Mouse (Mus musculus): ENCODE results near the gene Abcf3. TPM values are rescaled to one million over a fixed set of nuclear protein-coding genes. Genes with fewer than 3 reads are reported as not detected.

The Abcf3 gene
- polyA plus RNA-seq, 1 experiment from 2014 or later = 19.8 TPM

DNA sequence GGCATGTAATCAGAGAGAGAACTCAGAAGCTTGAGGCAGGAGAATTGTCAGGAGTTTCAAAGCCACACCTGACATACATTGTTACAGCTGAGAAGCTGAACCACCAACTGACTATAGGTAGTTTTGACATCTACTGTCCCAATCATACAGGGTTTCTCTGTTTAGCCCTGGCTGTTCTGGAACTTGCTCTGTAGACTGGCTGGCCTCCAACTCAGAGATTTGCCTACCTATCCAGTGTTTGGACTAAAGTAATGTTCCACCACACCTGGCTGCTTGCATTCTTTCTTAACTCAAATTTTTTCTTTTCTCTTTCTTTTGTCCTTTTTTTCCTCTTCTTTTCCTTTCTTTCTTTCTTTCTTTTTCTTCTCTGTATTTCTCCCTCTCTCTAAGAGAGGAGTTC lies 32.3 kb upstream of the Abcf3 start:
- H3K4me3 ChIP-seq (ENCODE audit: low read depth, low read length) = peak overlapping the region; percentile 91
- no peak for ATAC-seq

DNA sequence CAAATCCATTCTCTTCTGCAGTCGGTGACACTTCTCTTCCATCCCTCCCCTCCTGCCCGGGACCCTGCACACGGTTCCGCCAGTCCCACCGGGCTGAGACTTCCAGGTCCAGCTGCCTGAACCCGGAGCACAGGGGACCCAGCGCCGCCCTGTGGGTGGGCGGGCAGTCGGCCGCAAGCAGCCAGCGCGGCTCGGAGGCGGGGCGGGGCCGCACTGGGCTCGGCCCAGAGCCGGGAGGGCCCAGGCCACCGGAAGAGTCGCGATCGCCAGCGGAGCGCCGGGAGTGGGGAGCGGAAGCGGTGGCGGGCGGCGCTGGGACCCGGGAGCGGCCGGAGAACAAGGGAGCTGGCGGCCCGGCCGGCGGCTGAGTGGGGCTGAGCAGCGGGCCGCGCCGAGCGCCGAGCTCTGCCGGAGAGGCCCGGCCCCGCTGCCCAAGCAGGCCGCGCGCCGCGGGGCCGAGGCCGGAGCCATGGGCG lies 31.6 kb upstream of the Abcf3 start, which contains the start of gene Dvl3:
Gene Dvl3 (plus strand): TSS at position 257 of the 476 bp plus-strand sequence.
- Histone ChIP-seq H3K4me3 (ENCODE audit: low read depth, low read length) (peak within 1 kb of the TSS; percentile 91), H3K27me3 (ENCODE audit: insufficient read depth, low read length) (no peaks in the 10 kb centered on the region), H3K36me3 (replicated peaks; ENCODE audit: insufficient read depth, low read length) (peaks cover 2% of the 10 kb centered on the region; the same call in 1 of the 2 replicates), H3K27ac (ENCODE audit: low read depth) (peak within 1 kb of the TSS; percentile 88), H3K9me3 (ENCODE audit: low read length) (no peaks in the 10 kb centered on the region), H3K9ac (replicated peaks) (peak within 1 kb of the TSS; percentile 95), H3K4me2 (ENCODE audit: low read depth, low read length) (peak within 1 kb of the TSS; percentile 81), H3K4me1 (ENCODE audit: insufficient read depth) (peaks cover 16% of the 10 kb centered on the region)
- WGBS (ENCODE audit: insufficient replicate concordance) = 1% methylated on average over 50 of the region's 55 CpGs
- ATAC-seq (peak; percentile 96), DNase-seq (peak; percentile 93)
- peak; percentile 60 for TF ChIP-seq CTCF (IDR thresholded peaks at IDR 0.05; ENCODE audit: low read depth)
- no peak for TF ChIP-seq EP300 (IDR thresholded peaks at IDR 0.05; ENCODE audit: low read depth)

More for the DNA sequence above, 32.3 kb upstream of the Abcf3 start:
- no peak for DNase-seq
- Histone ChIP-seq H3K9ac (replicated peaks) (peak overlapping the region; percentile 95), H3K27ac (ENCODE audit: low read depth) (peak overlapping the region; percentile 88), H3K27me3 (ENCODE audit: insufficient read depth, low read length) (no peaks in the 10 kb centered on the region), H3K4me1 (ENCODE audit: insufficient read depth) (peaks cover 16% of the 10 kb centered on the region), H3K4me2 (ENCODE audit: low read depth, low read length) (peak overlapping the region; percentile 81), H3K36me3 (replicated peaks; ENCODE audit: insufficient read depth, low read length) (peaks cover 6% of the 10 kb centered on the region; the same call in 1 of the 2 replicates), H3K9me3 (ENCODE audit: low read length) (no peaks in the 10 kb centered on the region)
- TF ChIP-seq CTCF (IDR thresholded peaks at IDR 0.05; ENCODE audit: low read depth) (no peak), EP300 (IDR thresholded peaks at IDR 0.05; ENCODE audit: low read depth) (no peak)

DNA sequence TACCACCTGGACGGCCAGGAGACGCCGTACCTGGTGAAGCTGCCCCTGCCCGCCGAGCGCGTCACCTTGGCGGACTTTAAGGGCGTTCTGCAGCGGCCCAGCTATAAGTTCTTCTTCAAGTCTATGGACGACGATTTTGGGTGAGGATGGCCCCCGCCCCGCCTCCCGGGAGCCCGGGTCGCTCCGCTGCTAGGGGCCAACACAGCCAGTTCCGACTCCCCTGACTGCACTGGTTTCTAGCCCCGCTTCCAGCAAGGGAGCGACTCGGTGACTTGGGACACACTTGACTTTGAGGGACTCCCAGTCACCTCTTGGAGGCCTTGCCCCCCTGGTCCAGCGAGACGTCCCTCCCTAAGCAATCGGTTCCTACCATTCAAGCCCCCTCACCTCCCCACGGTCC lies 31.2 kb upstream of the Abcf3 start:
- no peaks in the 10 kb centered on the region for H3K27me3 ChIP-seq (ENCODE audit: insufficient read depth, low read length)
- H3K36me3 ChIP-seq (replicated peaks; ENCODE audit: insufficient read depth, low read length) = peaks cover 5% of the 10 kb centered on the region; the same call in 1 of the 2 replicates
- no peak for DNase-seq
- no peaks in the 10 kb centered on the region for H3K9me3 ChIP-seq (ENCODE audit: low read length)
- peak overlapping the region; percentile 81 for H3K4me2 ChIP-seq (ENCODE audit: low read depth, low read length)
- H3K4me1 ChIP-seq (ENCODE audit: insufficient read depth) = peaks cover 16% of the 10 kb centered on the region
- peak overlapping the region; percentile 95 for H3K9ac ChIP-seq (replicated peaks)
- TF ChIP-seq CTCF (IDR thresholded peaks at IDR 0.05; ENCODE audit: low read depth) = no peak
- TF ChIP-seq EP300 (IDR thresholded peaks at IDR 0.05; ENCODE audit: low read depth) = no peak
- peak; percentile 31 for ATAC-seq
- WGBS (ENCODE audit: insufficient replicate concordance) = 2% methylated on average over 26 of the region's 26 CpGs
- peak overlapping the region; percentile 91 for H3K4me3 ChIP-seq (ENCODE audit: low read depth, low read length)
- H3K27ac ChIP-seq (ENCODE audit: low read depth) = peak overlapping the region; percentile 88

DNA sequence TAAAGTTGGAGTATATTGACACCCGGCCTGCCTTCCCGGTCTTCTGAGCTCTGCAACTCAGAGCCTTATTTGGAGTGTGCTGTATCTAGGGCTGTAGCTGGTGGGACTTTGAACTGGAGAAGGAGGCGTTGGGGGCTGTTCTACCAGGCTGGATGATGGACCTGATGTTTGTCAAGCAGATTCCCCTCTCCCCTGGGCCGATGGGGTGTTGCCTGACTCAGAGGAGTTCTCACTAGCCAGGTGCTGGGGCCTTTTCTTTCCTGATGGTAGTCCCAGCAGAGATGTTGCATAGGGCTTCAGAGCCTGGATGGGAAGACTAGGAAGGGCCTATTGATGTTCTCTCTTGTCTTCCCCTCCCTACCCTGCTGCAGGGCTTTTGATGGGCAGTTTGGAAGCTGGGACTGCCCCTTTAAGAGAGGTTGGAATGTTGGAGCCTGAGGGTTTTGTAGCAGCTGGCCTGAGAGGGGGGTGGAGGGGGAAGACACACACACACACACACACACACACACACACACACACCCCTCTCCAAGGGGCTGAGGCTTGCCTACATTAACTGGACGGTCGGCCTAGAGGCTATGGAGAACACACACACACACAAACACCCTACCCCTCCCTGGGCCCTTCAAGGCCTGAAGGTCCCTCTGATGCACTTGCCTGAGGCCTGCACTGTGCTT lies 30.5 kb upstream of the Abcf3 start:
- H3K9ac ChIP-seq (replicated peaks) = peak overlapping the region; percentile 95
- peak overlapping the region; percentile 91 for H3K4me3 ChIP-seq (ENCODE audit: low read depth, low read length)
- no peak for ATAC-seq
- H3K4me1 ChIP-seq (ENCODE audit: insufficient read depth) = peaks cover 16% of the 10 kb centered on the region
- 19% methylated on average over 6 of the region's 6 CpGs for WGBS (ENCODE audit: insufficient replicate concordance)
- peak; percentile 34 for DNase-seq
- H3K27ac ChIP-seq (ENCODE audit: low read depth) = peak overlapping the region; percentile 88
- H3K27me3 ChIP-seq (ENCODE audit: insufficient read depth, low read length) = no peaks in the 10 kb centered on the region
- TF ChIP-seq CTCF (IDR thresholded peaks at IDR 0.05; ENCODE audit: low read depth) = no peak
- no peak for TF ChIP-seq EP300 (IDR thresholded peaks at IDR 0.05; ENCODE audit: low read depth)
- H3K36me3 ChIP-seq (replicated peaks; ENCODE audit: insufficient read depth, low read length) = peaks cover 5% of the 10 kb centered on the region; the same call in 1 of the 2 replicates
- H3K4me2 ChIP-seq (ENCODE audit: low read depth, low read length) = peak overlapping the region; percentile 81
- H3K9me3 ChIP-seq (ENCODE audit: low read length) = no peaks in the 10 kb centered on the region

DNA sequence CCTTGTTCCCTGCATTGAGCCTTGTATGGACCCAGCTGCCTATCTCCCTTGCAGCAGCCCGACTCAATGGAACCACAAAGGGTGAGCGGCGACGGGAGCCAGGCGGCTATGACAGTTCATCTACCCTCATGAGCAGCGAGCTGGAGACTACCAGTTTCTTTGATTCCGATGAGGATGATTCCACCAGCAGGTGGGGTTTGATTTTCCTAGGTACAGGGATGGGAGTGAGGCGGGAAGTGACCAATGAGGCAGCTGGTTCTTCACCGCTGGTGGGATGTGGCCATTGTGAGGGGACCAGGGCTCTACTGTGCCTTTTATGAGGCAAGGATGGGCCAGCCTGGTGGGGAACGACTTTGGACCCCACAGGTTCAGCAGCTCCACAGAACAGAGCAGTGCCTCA lies 24.5 kb upstream of the Abcf3 start:
- no peak overlapping the region for H3K9ac ChIP-seq (replicated peaks)
- no peaks in the 10 kb centered on the region; the same call in 1 of the 2 replicates for H3K4me1 ChIP-seq (ENCODE audit: insufficient read depth)
- H3K4me2 ChIP-seq (ENCODE audit: low read depth, low read length) = no peak overlapping the region
- DNase-seq = no peak
- H3K36me3 ChIP-seq (replicated peaks; ENCODE audit: insufficient read depth, low read length) = peaks cover 53% of the 10 kb centered on the region
- 89% methylated on average over 10 of the region's 10 CpGs for WGBS (ENCODE audit: insufficient replicate concordance)
- H3K4me3 ChIP-seq (ENCODE audit: low read depth, low read length) = no peak overlapping the region
- no peaks in the 10 kb centered on the region for H3K9me3 ChIP-seq (ENCODE audit: low read length)
- H3K27me3 ChIP-seq (ENCODE audit: insufficient read depth, low read length) = no peaks in the 10 kb centered on the region
- no peak overlapping the region for H3K27ac ChIP-seq (ENCODE audit: low read depth)
- no peak for TF ChIP-seq CTCF (IDR thresholded peaks at IDR 0.05; ENCODE audit: low read depth)
- no peak for TF ChIP-seq EP300 (IDR thresholded peaks at IDR 0.05; ENCODE audit: low read depth)
- no peak for ATAC-seq

DNA sequence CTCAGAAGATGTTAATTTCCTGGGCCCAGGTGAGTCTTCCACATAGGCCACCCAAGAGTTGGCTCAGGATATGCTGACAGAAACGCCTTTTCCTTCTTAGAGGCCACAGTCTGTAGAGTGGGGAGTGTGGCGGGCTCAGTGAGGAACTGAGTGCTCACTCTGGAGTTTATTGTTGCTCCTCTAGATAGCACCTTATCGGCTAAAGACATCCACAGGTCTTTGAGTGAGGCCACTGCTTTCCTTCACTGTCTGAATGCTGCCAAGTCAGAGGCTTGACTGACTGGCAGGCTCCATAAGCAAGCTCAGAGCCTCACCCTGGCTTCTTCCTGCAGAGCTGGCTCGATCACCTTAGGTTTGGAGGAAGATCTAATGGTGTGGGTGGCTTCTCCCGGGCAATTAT lies 19.6 kb upstream of the Abcf3 start:
- no peaks in the 10 kb centered on the region for H3K4me1 ChIP-seq (ENCODE audit: insufficient read depth)
- peaks cover 71% of the 10 kb centered on the region for H3K36me3 ChIP-seq (replicated peaks; ENCODE audit: insufficient read depth, low read length)
- no peak for DNase-seq
- no peaks in the 10 kb centered on the region for H3K9me3 ChIP-seq (ENCODE audit: low read length)
- H3K4me3 ChIP-seq (ENCODE audit: low read depth, low read length) = no peak overlapping the region
- no peak overlapping the region for H3K27ac ChIP-seq (ENCODE audit: low read depth)
- H3K9ac ChIP-seq (replicated peaks) = no peak overlapping the region
- peak; percentile 64 for ATAC-seq
- H3K4me2 ChIP-seq (ENCODE audit: low read depth, low read length) = no peak overlapping the region
- TF ChIP-seq CTCF (IDR thresholded peaks at IDR 0.05; ENCODE audit: low read depth) (no peak), EP300 (IDR thresholded peaks at IDR 0.05; ENCODE audit: low read depth) (no peak)
- 67% methylated on average over 5 of the region's 5 CpGs for WGBS (ENCODE audit: insufficient replicate concordance)
- H3K27me3 ChIP-seq (ENCODE audit: insufficient read depth, low read length) = no peaks in the 10 kb centered on the region
